Mouse (Mus musculus) intestine, embryonic 16.5 days (tissue): ENCODE measurements at regions not wholly inside any gene's neighbourhood (a gene's known extent, or its start where the extent isn't known, plus 50 kb on each side); places are given as distances from the start of the nearest gene placed in this dataset.

Experiments used
- ATAC-seq: fragments of 200-750 bp; cut with Nextera tagmentation; 2 replicates; pipeline ENCODE4 v1.8.0; 2017; ENCODE audit warnings: moderate TSS enrichment, moderate library complexity
- H3K27ac ChIP-seq: fragments of 300-500 bp; sonication (generic); 2 replicates; pipeline ENCODE4 v1.5.1; 2014; ENCODE audit warnings: mild to moderate bottlenecking, low read length
- H3K27me3 ChIP-seq: fragments of 300-500 bp; sonication (generic); replicated peaks from 2 replicates; pipeline ENCODE4 v1.6.1; 2014; ENCODE audit warnings: low read length, control low read depth, mixed read lengths; ENCODE audit not compliant: control insufficient read depth, insufficient read depth
- H3K36me3 ChIP-seq: fragments of 300-500 bp; sonication (generic); 2 replicates; pipeline ENCODE4 v1.6.1; 2014; ENCODE audit warnings: low read length, control low read depth; ENCODE audit not compliant: control insufficient read depth, insufficient read depth
- H3K4me1 ChIP-seq: fragments of 300-500 bp; sonication (generic); 2 replicates; pipeline ENCODE4 v1.6.1; 2014; ENCODE audit warnings: low read length, control low read depth, mixed read lengths; ENCODE audit not compliant: control insufficient read depth, insufficient read depth
- H3K4me2 ChIP-seq: fragments of 300-500 bp; sonication (generic); 2 replicates; pipeline ENCODE4 v1.6.1; 2014; ENCODE audit warnings: low read depth, low read length, control low read depth
- H3K4me3 ChIP-seq: fragments of 300-500 bp; sonication (generic); 2 replicates; pipeline ENCODE4 v1.5.1; 2014; ENCODE audit warnings: mild to moderate bottlenecking, low read length
- H3K9ac ChIP-seq: fragments of 300-500 bp; sonication (generic); 2 replicates; pipeline ENCODE4 v1.6.1; 2014; ENCODE audit warnings: low read depth, low read length
- H3K9me3 ChIP-seq: fragments of 300-500 bp; sonication (generic); 2 replicates; pipeline ENCODE4 v1.6.1; 2016; ENCODE audit warnings: low read length, control low read depth; ENCODE audit not compliant: control insufficient read depth
- WGBS: fragments of 180-500 bp; shearing (Covaris S2); extraction: QIAGEN DNeasy Blood & Tissue Kit; methylation state at CpG from one replicate; pipeline ENCODE4 v1.1.7; 2014; 5-methylcytosine and 5-hydroxymethylcytosine counted together

DNA sequence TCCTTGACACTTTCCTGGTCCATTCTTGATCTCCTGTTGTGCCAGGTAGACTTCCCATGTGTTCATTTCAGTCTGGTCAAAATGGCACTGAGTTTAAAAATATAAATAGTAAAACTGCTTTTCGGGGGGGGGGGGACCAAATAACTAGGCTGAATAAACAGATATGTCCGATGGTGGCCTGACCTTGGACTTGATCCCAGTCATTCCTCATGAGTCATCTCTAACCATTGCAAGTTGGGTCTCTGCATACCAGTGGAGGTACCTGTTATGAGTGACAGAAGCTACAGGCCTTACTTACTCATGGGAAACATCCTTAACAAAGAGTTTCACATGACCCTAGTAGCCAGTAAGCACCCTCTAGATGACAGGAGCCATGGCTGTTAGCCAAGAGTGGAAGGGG, 76.2 kb upstream of the Ncam1 start:
- ATAC-seq = no peak
- H3K9ac ChIP-seq = no peak overlapping the region
- no peaks in the 10 kb centered on the region for H3K9me3 ChIP-seq
- H3K36me3 ChIP-seq = no peaks in the 10 kb centered on the region
- H3K4me3 ChIP-seq = no peak overlapping the region
- no peak overlapping the region for H3K27ac ChIP-seq
- no peak overlapping the region for H3K4me2 ChIP-seq
- no peaks in the 10 kb centered on the region for H3K27me3 ChIP-seq
- 73% methylated on average over 2 of the region's 2 CpGs for WGBS
- no peaks in the 10 kb centered on the region for H3K4me1 ChIP-seq

- no peak overlapping the region for H3K9ac ChIP-seq
- no peaks in the 10 kb centered on the region for H3K27me3 ChIP-seq
- peak overlapping the region; percentile 30; the same call in 1 of the 2 replicates for H3K4me2 ChIP-seq
- no peaks in the 10 kb centered on the region for H3K4me1 ChIP-seq
- ATAC-seq = peak; percentile 85
- H3K36me3 ChIP-seq = no peaks in the 10 kb centered on the region
- no peaks in the 10 kb centered on the region for H3K9me3 ChIP-seq
- WGBS = 14% methylated on average over 3 of the region's 3 CpGs
- no peak overlapping the region for H3K4me3 ChIP-seq
- no peak overlapping the region for H3K27ac ChIP-seq
Measured at GRCm38 (mm10) chr9:49873550-49873949, 74.8 kb upstream of the Ncam1 start.

GRCm38 (mm10) chr9:49851522-49851921, 52.8 kb upstream of the Ncam1 start:
- H3K4me3 ChIP-seq = no peak overlapping the region
- no peak overlapping the region for H3K4me2 ChIP-seq
- H3K9me3 ChIP-seq = no peaks in the 10 kb centered on the region
- H3K4me1 ChIP-seq = no peaks in the 10 kb centered on the region
- no peak for ATAC-seq
- H3K9ac ChIP-seq = no peak overlapping the region
- WGBS = 92% methylated on average over 3 of the region's 3 CpGs
- H3K27me3 ChIP-seq = no peaks in the 10 kb centered on the region
- H3K27ac ChIP-seq = no peak overlapping the region
- H3K36me3 ChIP-seq = no peaks in the 10 kb centered on the region

- Histone ChIP-seq H3K4me2 (no peak overlapping the region), H3K27me3 (no peaks in the 10 kb centered on the region), H3K9ac (no peak overlapping the region), H3K4me3 (no peak overlapping the region), H3K4me1 (no peaks in the 10 kb centered on the region), H3K27ac (no peak overlapping the region), H3K9me3 (no peaks in the 10 kb centered on the region), H3K36me3 (no peaks in the 10 kb centered on the region)
- 55% methylated on average over 2 of the region's 2 CpGs for WGBS
- ATAC-seq = no peak
Measured at GRCm38 (mm10) chr9:49849442-49849841, 50.7 kb upstream of the Ncam1 start.

DNA sequence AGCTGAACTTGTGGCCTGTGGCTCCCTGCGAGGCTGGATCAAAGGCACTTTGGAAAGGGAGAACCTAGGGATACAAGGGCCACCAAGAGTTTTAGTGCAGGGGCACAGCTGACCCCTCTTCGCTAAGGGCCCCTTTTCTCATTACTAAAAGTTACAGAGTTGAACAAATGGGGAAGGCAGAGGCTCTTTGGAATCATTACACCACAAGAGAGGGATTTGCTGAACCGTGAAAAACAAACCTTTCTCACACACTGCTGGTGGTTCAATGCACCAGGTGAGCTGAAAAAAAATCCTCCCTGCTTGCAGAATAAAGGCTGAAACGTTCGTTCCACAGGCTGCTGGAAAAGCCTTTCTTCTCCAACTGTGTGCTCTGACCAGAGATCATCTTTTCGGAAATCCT, 50.2 kb upstream of the Ncam1 start:
- no peak overlapping the region for H3K4me3 ChIP-seq
- WGBS = 28% methylated on average over 6 of the region's 6 CpGs
- no peaks in the 10 kb centered on the region for H3K4me1 ChIP-seq
- no peaks in the 10 kb centered on the region for H3K27me3 ChIP-seq
- no peaks in the 10 kb centered on the region for H3K36me3 ChIP-seq
- H3K4me2 ChIP-seq = no peak overlapping the region
- no peak overlapping the region for H3K9ac ChIP-seq
- no peaks in the 10 kb centered on the region for H3K9me3 ChIP-seq
- no peak overlapping the region for H3K27ac ChIP-seq
- no peak for ATAC-seq
